Mouse (Mus musculus): ENCODE results near the gene Slco2b1. TPM values are rescaled to one million over a fixed set of nuclear protein-coding genes. Genes with fewer than 3 reads are reported as not detected.

The Slco2b1 gene
- polyA plus RNA-seq, 1 experiment from 2014 or later = 4.3 TPM

- H3K4me3 ChIP-seq (replicated peaks; ENCODE audit: low read depth, low read length) = no peak overlapping the region
- ATAC-seq (replicated peaks; ENCODE audit: low FRiP score, low read depth) = no peak; the same call in 1 of the 2 replicates
- no peaks in the 10 kb centered on the region for H3K36me3 ChIP-seq (ENCODE audit: insufficient read depth, low read length)
- no peaks in the 10 kb centered on the region for H3K9me3 ChIP-seq (replicated peaks; ENCODE audit: low read length)
- peak; percentile 89 for DNase-seq (ENCODE audit: low spot score)
- H3K4me2 ChIP-seq (ENCODE audit: low read length) = peak overlapping the region; percentile 27
- no peaks in the 10 kb centered on the region for H3K27me3 ChIP-seq (ENCODE audit: insufficient read depth, low read length)
- 36% methylated on average over 4 of the region's 4 CpGs for WGBS
- peak overlapping the region; percentile 83 for H3K27ac ChIP-seq
- no peak for TF ChIP-seq CTCF (IDR thresholded peaks at IDR 0.05; ENCODE audit: low read depth)
- H3K9ac ChIP-seq (ENCODE audit: low read depth, low read length) = no peak overlapping the region
- H3K4me1 ChIP-seq (replicated peaks; ENCODE audit: insufficient read depth, low read length) = 0 out of 2 replicates have a peak, but pooled peaks cover 3% of the 10 kb centered on the region
Observed at GRCm38 (mm10) chr7:99706341-99707037, 4.7 kb downstream of the Slco2b1 start.

DNA sequence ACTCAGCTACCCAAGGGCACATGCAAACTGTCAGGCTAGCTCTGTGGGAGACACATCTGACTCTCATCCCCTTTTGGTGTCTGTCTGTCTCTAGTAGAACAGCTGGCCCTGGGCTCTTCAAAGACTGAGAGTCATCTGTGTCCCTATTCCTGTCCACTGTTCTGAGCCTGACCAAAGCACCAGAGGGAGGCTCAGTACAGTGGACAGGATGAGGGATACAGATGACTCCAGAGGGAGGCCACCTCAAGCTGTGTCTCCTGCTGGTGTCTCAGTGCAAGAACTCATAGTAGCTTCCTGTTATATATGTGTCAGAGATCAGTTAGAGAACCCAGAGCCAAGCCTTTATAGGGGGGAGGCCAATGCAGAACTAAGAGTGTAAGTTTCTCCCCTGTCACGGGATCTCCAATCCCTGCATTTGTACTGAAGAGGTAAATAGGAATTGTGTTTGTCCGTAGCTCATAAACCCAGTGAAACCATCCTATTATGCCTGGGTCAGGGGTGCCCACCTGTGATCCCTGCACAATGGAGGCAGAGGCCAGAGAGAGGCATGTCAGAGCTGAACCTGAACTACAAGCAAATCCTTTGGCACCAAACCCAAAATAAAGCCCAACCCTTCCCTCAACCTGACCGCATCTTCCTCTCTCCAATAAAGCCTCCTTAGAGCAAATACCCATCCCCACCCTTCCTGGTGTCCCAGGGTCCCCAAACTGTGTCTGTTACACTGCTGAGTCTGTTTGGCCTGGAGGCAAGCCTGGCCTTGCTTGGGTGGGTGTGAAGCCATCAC, 6.2 kb downstream of the Slco2b1 start:
- H3K27ac ChIP-seq = no peak overlapping the region
- TF ChIP-seq CTCF (IDR thresholded peaks at IDR 0.05; ENCODE audit: low read depth) = no peak
- no peak for DNase-seq (ENCODE audit: low spot score)
- no peak overlapping the region for H3K4me3 ChIP-seq (replicated peaks; ENCODE audit: low read depth, low read length)
- 0 out of 2 replicates have a peak, but pooled peaks cover 3% of the 10 kb centered on the region for H3K4me1 ChIP-seq (replicated peaks; ENCODE audit: insufficient read depth, low read length)
- no peaks in the 10 kb centered on the region for H3K9me3 ChIP-seq (replicated peaks; ENCODE audit: low read length)
- no peaks in the 10 kb centered on the region for H3K36me3 ChIP-seq (ENCODE audit: insufficient read depth, low read length)
- WGBS = 81% methylated on average over 3 of the region's 3 CpGs
- H3K9ac ChIP-seq (ENCODE audit: low read depth, low read length) = no peak overlapping the region
- ATAC-seq (replicated peaks; ENCODE audit: low FRiP score, low read depth) = no peak
- no peaks in the 10 kb centered on the region for H3K27me3 ChIP-seq (ENCODE audit: insufficient read depth, low read length)
- H3K4me2 ChIP-seq (ENCODE audit: low read length) = peak overlapping the region; percentile 27

- H3K9me3 ChIP-seq (replicated peaks; ENCODE audit: low read length) = no peaks in the 10 kb centered on the region
- peak; percentile 54 for DNase-seq (ENCODE audit: low spot score)
- no peak overlapping the region for H3K27ac ChIP-seq
- H3K36me3 ChIP-seq (ENCODE audit: insufficient read depth, low read length) = no peaks in the 10 kb centered on the region
- H3K9ac ChIP-seq (ENCODE audit: low read depth, low read length) = no peak overlapping the region
- H3K27me3 ChIP-seq (ENCODE audit: insufficient read depth, low read length) = no peaks in the 10 kb centered on the region
- H3K4me2 ChIP-seq (ENCODE audit: low read length) = no peak overlapping the region
- TF ChIP-seq CTCF (IDR thresholded peaks at IDR 0.05; ENCODE audit: low read depth) = no peak
- no peak overlapping the region for H3K4me3 ChIP-seq (replicated peaks; ENCODE audit: low read depth, low read length)
- 0 out of 2 replicates have a peak, but pooled peaks cover 3% of the 10 kb centered on the region for H3K4me1 ChIP-seq (replicated peaks; ENCODE audit: insufficient read depth, low read length)
- 35% methylated on average over 6 of the region's 6 CpGs for WGBS
- no peak for ATAC-seq (replicated peaks; ENCODE audit: low FRiP score, low read depth)
Observed at GRCm38 (mm10) chr7:99702201-99702600, 8.9 kb downstream of the Slco2b1 start.

- H3K9ac ChIP-seq (ENCODE audit: low read depth, low read length) = no peak overlapping the region
- H3K36me3 ChIP-seq (ENCODE audit: insufficient read depth, low read length) = no peaks in the 10 kb centered on the region
- no peak overlapping the region for H3K27ac ChIP-seq
- H3K9me3 ChIP-seq (replicated peaks; ENCODE audit: low read length) = no peaks in the 10 kb centered on the region
- no peaks in the 10 kb centered on the region for H3K27me3 ChIP-seq (ENCODE audit: insufficient read depth, low read length)
- no peak overlapping the region for H3K4me2 ChIP-seq (ENCODE audit: low read length)
- H3K4me3 ChIP-seq (replicated peaks; ENCODE audit: low read depth, low read length) = no peak overlapping the region
- ATAC-seq (replicated peaks; ENCODE audit: low FRiP score, low read depth) (no peak), DNase-seq (ENCODE audit: low spot score) (no peak)
- 80% methylated on average over 4 of the region's 4 CpGs for WGBS
- H3K4me1 ChIP-seq (replicated peaks; ENCODE audit: insufficient read depth, low read length) = no peaks in the 10 kb centered on the region
- no peak for TF ChIP-seq CTCF (IDR thresholded peaks at IDR 0.05; ENCODE audit: low read depth)
Observed at GRCm38 (mm10) chr7:99700641-99701040, 10.5 kb downstream of the Slco2b1 start.

DNA sequence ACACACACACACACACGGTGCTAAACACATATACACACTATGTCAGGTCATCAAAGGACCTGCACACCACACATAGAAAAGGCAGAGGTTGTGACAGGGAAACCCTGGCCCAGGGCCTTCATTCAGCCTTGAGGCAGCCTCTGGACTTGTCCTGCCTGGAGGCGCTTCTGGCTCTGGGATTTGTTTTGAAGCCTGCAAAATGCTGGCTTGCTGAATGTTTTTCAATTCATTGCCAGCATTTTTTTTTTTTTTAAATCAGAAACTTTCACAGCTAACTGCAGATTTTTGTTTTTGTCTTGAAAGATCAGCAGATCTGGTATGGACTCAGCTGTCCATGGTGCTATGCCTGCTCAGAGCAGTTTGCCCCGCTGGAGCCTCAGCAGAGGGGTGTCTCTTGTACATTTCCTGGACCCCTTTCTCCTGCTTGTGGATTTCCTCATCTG, 11.4 kb downstream of the Slco2b1 start:
- ATAC-seq (replicated peaks; ENCODE audit: low FRiP score, low read depth) = no peak
- H3K36me3 ChIP-seq (ENCODE audit: insufficient read depth, low read length) = no peaks in the 10 kb centered on the region
- no peaks in the 10 kb centered on the region for H3K9me3 ChIP-seq (replicated peaks; ENCODE audit: low read length)
- DNase-seq (ENCODE audit: low spot score) = peak; percentile 78
- WGBS = 52% methylated on average over 3 of the region's 3 CpGs
- no peak for TF ChIP-seq CTCF (IDR thresholded peaks at IDR 0.05; ENCODE audit: low read depth)
- no peak overlapping the region for H3K4me3 ChIP-seq (replicated peaks; ENCODE audit: low read depth, low read length)
- H3K4me1 ChIP-seq (replicated peaks; ENCODE audit: insufficient read depth, low read length) = no peaks in the 10 kb centered on the region
- no peak overlapping the region for H3K4me2 ChIP-seq (ENCODE audit: low read length)
- no peaks in the 10 kb centered on the region for H3K27me3 ChIP-seq (ENCODE audit: insufficient read depth, low read length)
- peak overlapping the region; percentile 70 for H3K27ac ChIP-seq
- H3K9ac ChIP-seq (ENCODE audit: low read depth, low read length) = no peak overlapping the region

- no peak overlapping the region for H3K4me3 ChIP-seq (replicated peaks; ENCODE audit: low read depth, low read length)
- 34% methylated on average over 3 of the region's 3 CpGs for WGBS
- no peaks in the 10 kb centered on the region for H3K36me3 ChIP-seq (ENCODE audit: insufficient read depth, low read length)
- H3K4me2 ChIP-seq (ENCODE audit: low read length) = no peak overlapping the region
- H3K9me3 ChIP-seq (replicated peaks; ENCODE audit: low read length) = no peaks in the 10 kb centered on the region
- DNase-seq (ENCODE audit: low spot score) = peak; percentile 48
- H3K27ac ChIP-seq = peak overlapping the region; percentile 70; the same call in 1 of the 2 replicates
- no peak for ATAC-seq (replicated peaks; ENCODE audit: low FRiP score, low read depth)
- H3K4me1 ChIP-seq (replicated peaks; ENCODE audit: insufficient read depth, low read length) = no peaks in the 10 kb centered on the region
- H3K27me3 ChIP-seq (ENCODE audit: insufficient read depth, low read length) = no peaks in the 10 kb centered on the region
- no peak for TF ChIP-seq CTCF (IDR thresholded peaks at IDR 0.05; ENCODE audit: low read depth)
- H3K9ac ChIP-seq (ENCODE audit: low read depth, low read length) = no peak overlapping the region
Observed at GRCm38 (mm10) chr7:99699106-99699505, 12.0 kb downstream of the Slco2b1 start.
